Mouse (Mus musculus): ENCODE results near the gene Plac1. TPM values are rescaled to one million over a fixed set of nuclear protein-coding genes. Genes with fewer than 3 reads are reported as not detected.

Plac1 gene
- total and polyA plus RNA-seq, 3 experiments, result not detected

GRCm38 (mm10) chrX:53236404-53236803 is 3.5 kb downstream of the Plac1 start:
- Histone ChIP-seq H3K4me3 (ENCODE audit: control insufficient read depth in 1 of 2, insufficient read depth in 1 of 2, low read depth in 2 of 2, low read length in 2 of 2) (no peak overlapping the region), H3K4me1 (ENCODE audit: control insufficient read depth in 1 of 2, insufficient read depth in 2 of 2, low read length in 2 of 2) (no peaks in the 10 kb centered on the region), H3K9ac (ENCODE audit: control insufficient read depth, low read depth, low read length, poor library complexity, severe bottlenecking) (no peak overlapping the region), H3K27me3 (ENCODE audit: control insufficient read depth in 1 of 2, insufficient read depth in 2 of 2, low read length in 2 of 2) (no peaks in the 10 kb centered on the region), H3K79me2 (ENCODE audit: control insufficient read depth, insufficient read depth, low read length, poor library complexity) (no peaks in the 10 kb centered on the region), H3K36me3 (ENCODE audit: control insufficient read depth in 1 of 2, insufficient read depth in 2 of 2, low read length in 2 of 2) (no peaks in the 10 kb centered on the region), H3K9me3 (replicated peaks; ENCODE audit: insufficient read depth, low read length) (no peaks in the 10 kb centered on the region), H3K27ac (ENCODE audit: control insufficient read depth, low read depth, low read length) (no peak overlapping the region)
- DNase-seq (ENCODE audit: low read depth, low spot score), result no peak
- TF ChIP-seq E2F4 (IDR thresholded peaks at IDR 0.05; ENCODE audit: borderline replicate concordance, low read depth, low read length) (no peak), CHD1 (IDR thresholded peaks at IDR 0.05; ENCODE audit: low read depth, low read length) (no peak), BHLHE40 (IDR thresholded peaks at IDR 0.05; ENCODE audit: borderline replicate concordance, low read depth, low read length) (no peak), MXI1 (IDR thresholded peaks at IDR 0.05; ENCODE audit: low read depth, low read length) (no peak), TAL1 (IDR thresholded peaks at IDR 0.05; ENCODE audit: low read length) (no peak), JUND (IDR thresholded peaks at IDR 0.05; ENCODE audit: low read depth, low read length) (no peak), USF1 (IDR thresholded peaks at IDR 0.05; ENCODE audit: low read depth, low read length) (no peak), MAZ (IDR thresholded peaks at IDR 0.05; ENCODE audit: low read depth, low read length) (no peak), POLR2AphosphoS2 (IDR thresholded peaks at IDR 0.05; ENCODE audit: low read length) (no peak), GATA1 (IDR thresholded peaks at IDR 0.05; ENCODE audit: low read depth, low read length) (no peak)

GRCm38 (mm10) chrX:53233689-53234088 is 6.2 kb downstream of the Plac1 start:
- Histone ChIP-seq H3K79me2 (ENCODE audit: control insufficient read depth, insufficient read depth, low read length, poor library complexity) (no peaks in the 10 kb centered on the region), H3K9ac (ENCODE audit: control insufficient read depth, low read depth, low read length, poor library complexity, severe bottlenecking) (no peak overlapping the region), H3K27ac (ENCODE audit: control insufficient read depth, low read depth, low read length) (no peak overlapping the region), H3K27me3 (ENCODE audit: control insufficient read depth in 1 of 2, insufficient read depth in 2 of 2, low read length in 2 of 2) (no peaks in the 10 kb centered on the region), H3K4me3 (ENCODE audit: control insufficient read depth in 1 of 2, insufficient read depth in 1 of 2, low read depth in 2 of 2, low read length in 2 of 2) (no peak overlapping the region), H3K36me3 (ENCODE audit: control insufficient read depth in 1 of 2, insufficient read depth in 2 of 2, low read length in 2 of 2) (no peaks in the 10 kb centered on the region), H3K9me3 (replicated peaks; ENCODE audit: insufficient read depth, low read length) (no peaks in the 10 kb centered on the region), H3K4me1 (ENCODE audit: control insufficient read depth in 1 of 2, insufficient read depth in 2 of 2, low read length in 2 of 2) (no peaks in the 10 kb centered on the region)
- no peak for DNase-seq (ENCODE audit: low read depth, low spot score)
- no peak for TF ChIP-seq ZC3H11A (IDR thresholded peaks at IDR 0.05; ENCODE audit: low read depth, low read length)
- TF ChIP-seq MAX (IDR thresholded peaks at IDR 0.05; ENCODE audit: low read length), result no peak
- TF ChIP-seq MYC (IDR thresholded peaks at IDR 0.05; ENCODE audit: low read depth, low read length), result no peak
- TF ChIP-seq POLR2A (IDR thresholded peaks at IDR 0.05; ENCODE audit: control insufficient read depth in 1 of 2, insufficient read depth in 1 of 2, low read depth in 1 of 2, low read length in 2 of 2, poor library complexity in 1 of 2), result no peak
- TF ChIP-seq MAFK (IDR thresholded peaks at IDR 0.05; ENCODE audit: borderline replicate concordance, low read depth, low read length), result no peak
- TF ChIP-seq NRF1 (IDR thresholded peaks at IDR 0.05; ENCODE audit: insufficient read depth, low read depth, low read length, poor library complexity, severe bottlenecking), result no peak
- TF ChIP-seq CTCF (IDR thresholded peaks at IDR 0.05 in 2 of 3, conservative IDR thresholded peaks at IDR 0.05 in 1 of 3; ENCODE audit: control insufficient read depth in 1 of 3, insufficient read depth in 1 of 3, low read depth in 2 of 3, low read length in 3 of 3, poor library complexity in 1 of 3, severe bottlenecking in 1 of 3), result no peak
- TF ChIP-seq POLR2AphosphoS2 (IDR thresholded peaks at IDR 0.05; ENCODE audit: low read length), result no peak
- no peak for TF ChIP-seq EP300 (IDR thresholded peaks at IDR 0.05; ENCODE audit: low read depth in 1 of 2, low read length in 2 of 2)
